Mouse (Mus musculus): ENCODE data around the gene Bcas3.

Gene Bcas3

DNA sequence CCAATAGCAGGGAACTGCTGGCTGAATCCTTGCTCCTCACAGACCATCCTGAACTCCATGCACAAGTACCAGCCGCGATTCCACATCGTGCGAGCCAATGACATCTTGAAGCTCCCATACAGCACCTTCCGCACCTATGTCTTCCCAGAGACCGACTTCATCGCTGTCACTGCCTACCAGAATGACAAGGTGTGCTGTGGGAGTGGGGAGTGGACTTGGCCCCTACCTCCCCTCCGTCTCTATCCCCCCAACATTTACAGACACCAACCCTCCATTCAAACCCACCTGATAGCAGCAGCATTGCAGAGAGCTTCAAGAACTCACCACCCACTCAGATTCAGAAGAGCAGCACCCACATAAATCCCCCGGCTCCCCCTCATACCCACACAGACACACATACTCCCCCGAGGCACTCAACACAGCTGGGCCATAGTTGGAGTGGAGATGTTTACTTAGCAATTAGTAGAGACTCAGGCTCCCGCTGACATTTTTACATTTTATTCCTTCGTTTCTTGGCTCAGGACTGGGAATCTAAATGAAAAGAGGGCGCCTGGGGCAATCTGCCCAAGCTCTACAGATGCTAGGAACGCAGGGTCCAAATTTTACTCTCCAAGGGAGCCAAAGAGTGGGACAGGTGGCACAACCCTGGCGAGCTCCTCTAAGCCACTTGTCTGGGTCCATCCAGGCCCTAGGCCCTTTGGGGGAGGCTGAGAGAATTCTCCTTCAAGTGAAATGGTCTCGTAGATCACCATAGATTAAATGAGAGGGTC lies 483.0 kb downstream of the Bcas3 start:
- no peak for DNase-seq

DNA sequence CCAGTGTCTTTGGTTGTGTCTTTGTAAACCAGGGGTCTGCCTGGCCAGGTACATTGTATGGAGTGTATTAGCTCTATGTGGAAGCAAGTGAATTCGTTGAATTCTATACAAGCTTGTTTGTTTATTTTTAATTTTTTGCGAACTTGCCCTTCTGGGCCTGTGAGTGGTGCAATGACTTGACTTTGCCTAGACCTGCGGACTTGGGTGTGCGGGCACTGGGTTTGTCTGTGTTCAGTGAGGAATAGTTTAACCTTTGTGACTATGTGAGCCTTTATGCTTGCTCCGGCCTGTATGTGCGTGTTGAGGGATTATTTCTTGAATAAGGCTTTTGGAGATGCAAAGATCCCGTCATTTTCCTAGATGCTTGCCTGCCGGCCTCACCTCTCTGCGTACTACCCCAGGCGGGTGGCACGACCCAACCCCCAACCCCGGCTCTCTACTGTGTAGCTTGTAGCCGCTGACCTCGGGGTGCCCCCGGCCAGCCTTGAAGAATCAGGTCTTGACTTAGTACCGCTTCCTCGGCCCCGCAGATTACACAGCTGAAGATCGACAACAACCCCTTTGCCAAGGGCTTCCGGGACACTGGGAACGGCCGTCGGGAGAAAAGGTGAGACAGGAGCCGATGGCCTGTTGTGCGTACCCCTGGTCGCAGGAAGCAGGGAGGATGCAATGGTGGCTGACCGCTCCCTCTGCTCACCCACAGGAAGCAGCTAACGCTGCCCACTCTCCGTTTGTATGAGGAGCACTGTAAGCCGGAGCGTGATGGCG lies 483.7 kb downstream of the Bcas3 start:
- no peak for DNase-seq

DNA sequence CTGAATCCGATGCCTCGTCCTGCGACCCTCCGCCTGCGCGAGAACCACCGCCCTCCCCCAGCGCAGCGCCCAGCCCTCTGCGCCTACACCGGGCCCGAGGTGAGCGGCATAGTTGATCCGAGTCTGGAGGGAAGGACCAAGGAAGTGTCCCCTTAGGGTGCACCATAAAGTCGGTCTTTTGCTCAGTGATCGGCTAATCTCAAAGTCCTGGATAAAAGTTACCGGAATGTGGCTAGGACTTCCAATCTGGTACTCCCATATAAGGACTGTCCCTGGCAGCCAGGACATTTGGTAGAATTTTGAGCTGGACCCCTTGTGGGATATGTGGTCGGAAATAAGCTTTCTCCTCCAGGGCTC lies 484.3 kb downstream of the Bcas3 start:
- DNase-seq = no peak

DNA sequence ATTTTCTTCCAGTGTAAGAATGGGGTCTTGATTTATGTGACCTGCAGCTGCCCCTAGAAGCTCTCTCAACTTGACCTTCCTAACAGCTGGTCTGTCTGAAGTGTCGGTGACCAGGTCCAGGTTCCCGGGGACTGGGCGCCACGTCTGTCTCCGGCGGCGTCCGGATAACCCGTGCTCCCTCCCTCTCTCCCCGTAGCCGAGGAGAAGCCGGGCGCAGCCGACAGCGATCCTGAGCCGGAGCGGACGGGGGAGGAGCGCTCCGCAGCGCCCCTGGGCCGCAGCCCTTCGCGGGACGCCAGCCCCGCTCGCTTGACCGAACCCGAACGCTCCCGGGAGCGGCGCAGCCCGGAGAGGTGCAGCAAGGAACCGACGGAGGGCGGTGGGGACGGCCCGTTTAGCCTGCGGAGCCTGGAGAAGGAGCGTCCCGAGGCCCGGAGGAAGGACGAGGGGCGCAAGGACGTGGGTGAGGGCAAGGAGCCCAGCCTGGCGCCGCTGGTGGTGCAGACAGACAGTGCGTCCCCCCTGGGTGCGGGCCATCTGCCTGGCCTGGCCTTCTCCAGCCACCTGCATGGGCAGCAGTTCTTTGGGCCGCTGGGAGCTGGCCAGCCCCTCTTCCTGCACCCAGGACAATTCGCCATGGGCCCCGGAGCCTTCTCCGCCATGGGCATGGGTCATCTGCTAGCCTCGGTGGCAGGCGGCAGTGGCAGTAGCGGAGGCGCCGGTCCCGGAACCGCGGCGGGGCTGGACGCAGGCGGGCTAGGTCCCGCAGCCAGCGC lies 484.9 kb downstream of the Bcas3 start:
- no peak for DNase-seq

DNA sequence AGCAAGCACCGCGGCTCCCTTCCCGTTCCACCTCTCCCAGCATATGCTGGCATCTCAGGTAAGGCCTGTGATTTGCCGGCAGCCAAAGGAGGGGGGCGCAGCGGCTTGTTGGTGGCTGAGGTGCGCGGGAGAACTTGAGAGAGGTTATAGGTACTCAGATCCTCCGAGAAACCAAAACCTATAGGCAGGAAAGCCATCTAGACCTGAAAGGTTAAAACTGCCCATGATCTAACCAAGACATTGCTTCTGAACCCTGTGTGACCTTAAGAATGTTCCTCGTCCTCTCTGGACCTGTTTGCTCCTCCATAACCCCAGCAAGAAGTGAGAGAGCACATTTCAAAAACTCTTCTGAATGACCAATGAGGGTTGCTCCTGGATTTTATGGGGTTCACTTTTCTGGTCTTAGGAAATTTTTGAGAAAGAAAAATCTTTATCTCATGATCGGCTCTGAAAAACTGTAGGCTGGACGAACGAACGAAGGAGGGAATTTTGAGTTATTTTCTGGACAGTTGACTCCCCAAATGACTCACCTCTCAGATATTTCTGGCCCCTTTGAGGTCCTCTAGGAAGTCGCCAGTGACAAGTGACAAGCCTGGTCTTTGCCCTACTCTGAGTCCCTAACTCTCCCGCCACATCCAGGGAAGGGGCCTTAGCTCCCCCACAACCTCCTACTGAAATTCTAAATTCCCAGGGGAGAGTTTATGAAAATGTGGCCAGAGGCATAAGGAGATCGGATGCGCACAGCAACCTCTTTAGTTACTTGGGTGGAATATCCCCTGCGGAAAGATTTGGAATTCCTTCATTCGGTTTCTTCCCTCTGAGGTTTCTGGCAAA lies 485.7 kb downstream of the Bcas3 start:
- DNase-seq = no peak

DNA sequence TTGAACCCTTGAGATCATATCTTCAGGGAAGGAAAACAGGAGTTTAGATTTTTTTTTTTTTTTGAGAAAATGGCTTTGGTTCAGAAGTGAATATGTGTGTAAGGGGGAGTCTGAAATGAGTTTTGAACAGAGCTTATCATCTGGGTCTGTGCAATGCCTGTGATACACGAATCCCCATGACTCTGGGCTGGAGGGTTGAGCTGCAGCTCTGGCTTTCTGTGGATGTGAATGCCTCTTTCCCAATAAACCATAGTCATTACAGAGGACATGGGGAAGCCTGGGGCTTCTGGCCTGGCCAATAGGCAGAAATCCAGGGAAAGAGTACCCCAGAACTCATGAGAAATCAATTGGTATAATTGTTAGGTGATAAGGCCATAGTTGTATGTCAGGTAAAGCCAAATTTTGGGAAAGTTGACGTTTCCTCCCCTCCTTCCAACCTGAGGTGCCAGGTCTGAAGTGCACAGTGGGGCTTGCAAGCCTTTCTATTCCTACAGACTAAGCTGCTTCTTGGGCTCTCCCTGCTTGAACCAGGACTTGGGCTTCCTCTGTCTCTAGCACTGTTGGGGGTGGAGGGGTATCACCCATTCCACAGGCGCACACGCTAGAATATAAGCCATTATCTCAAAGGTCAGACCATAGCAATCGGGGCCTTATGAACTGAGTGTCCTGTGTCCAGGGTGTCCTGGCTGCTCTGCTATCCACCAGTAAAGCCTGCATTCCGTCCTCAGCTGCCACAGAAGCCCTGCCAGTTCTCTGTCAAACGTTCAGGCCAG lies 486.5 kb downstream of the Bcas3 start:
- DNase-seq = no peak

DNA sequence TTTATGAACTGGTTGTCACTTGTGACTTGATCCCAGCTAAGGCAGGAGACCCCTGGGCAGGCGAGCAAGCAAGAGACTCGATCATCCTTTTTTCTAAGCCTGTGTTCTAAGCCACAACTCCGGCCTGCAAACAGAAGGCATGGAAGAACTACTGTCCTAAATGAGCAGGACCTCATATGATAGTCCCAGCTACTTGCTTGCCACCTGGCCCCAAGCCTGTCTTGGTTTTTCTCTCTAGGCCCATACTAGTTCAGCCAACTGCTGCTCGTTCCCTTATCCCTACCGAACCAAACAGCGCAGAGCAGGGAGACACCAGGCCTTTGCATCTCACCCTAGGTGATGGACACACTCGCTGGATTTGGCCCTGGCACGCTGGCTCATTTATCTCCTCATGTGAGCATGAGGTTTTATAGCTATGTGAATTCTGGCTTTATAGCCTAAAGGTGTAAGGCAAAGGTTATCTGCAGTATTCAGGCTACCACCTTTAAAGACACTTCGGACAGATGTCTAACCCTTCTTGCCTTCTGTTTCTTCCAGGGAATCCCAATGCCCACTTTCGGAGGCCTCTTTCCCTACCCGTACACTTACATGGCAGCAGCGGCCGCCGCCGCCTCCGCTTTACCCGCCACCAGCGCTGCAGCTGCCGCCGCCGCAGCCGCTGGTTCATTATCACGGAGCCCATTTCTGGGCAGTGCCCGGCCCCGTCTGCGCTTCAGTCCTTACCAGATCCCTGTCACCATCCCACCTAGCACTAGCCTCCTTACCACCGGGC lies 487.2 kb downstream of the Bcas3 start:
- no peak for DNase-seq

DNA sequence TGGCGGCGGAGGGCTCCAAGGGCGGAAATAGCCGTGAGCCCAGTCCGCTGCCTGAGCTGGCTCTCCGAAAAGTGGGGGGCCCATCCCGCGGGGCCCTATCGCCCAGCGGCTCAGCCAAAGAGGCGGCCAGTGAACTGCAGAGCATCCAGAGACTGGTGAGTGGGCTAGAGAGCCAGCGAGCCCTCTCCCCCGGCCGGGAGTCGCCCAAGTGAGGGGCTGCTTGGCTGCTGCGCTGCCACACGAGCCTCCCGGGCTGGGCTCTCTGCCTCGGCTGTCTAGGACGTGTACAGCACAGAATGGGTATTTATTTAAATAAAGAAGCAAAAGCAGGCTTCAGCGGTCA lies 487.8 kb downstream of the Bcas3 start:
- no peak for DNase-seq

DNA sequence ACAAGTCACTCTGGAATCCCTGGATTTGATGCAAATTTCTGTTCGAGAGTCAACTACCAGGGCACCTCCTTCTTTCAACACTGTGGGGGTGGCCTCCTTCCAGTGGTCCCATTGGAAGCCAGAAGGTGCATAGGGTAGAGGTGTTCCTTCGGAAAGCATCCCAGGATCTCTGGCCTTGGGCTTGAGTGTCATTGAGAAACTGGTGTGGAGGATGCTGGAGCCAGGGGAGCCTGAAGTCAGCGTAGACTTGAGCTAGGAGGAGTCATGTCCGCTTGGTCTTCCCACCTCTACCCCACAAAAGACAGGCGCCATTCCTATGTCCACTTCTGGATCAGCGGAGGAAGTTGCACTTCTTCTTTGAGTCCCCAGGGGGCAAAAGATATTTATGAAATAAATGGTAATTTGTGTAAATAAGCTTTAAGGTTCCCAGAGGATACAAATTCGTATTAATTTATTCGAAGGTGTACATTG lies 488.3 kb downstream of the Bcas3 start:
- DNase-seq = no peak

DNA sequence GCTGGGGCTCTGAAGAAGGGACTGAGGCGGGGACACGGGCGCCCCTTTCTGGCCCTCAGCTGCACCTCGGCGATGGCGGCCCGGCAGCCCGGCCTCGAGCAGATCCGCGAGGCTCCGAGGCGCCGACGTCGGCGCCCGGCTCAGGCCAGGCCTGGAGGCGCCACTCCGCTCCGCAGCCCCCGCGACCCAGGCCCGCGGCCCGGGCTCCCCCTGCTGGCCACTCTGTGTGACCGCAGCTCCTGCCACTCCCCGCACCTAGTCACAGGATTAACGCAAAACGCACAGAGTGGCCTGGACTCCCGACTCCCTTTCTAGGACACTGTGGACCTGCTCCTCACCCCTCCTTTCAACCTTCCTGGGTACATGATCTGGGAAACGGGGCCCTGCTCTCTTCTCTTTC lies 489.0 kb downstream of the Bcas3 start:
- no peak for DNase-seq

DNA sequence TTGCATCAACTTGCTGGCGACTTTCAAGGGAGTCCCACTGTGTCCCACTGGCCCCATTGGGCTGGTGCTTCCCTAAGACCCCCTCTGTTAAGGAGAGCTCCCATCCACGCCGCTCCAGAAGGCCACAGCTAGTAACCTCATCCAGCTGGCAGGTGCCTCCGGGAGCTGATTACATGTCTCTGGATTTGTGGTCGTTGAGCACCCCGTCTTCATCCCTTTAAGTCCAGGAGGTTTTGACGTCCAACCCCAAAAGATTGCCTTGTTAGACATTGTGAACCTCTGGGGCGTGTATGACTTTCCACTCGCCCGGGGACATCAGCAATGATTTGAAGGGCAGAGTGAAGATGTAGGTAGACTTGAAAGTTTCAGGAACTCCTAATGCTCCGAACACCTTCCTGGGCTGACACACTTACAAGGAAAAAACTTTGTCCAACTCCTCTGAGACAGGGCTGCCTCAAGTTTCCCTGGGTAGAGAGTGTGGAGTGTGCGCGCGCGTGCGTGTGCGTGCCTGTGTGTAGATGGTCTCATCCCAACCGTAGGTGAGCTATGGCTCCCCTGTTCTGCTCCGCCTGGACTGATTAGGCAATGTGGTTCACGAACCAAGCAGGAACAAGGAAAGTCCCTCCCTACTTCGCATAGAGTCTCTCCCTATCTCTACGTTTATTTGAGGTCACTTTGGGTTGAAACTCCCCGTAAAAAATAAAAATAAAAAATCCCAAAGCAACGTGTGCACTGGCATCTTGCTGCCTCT lies 489.8 kb downstream of the Bcas3 start:
- DNase-seq = no peak

DNA sequence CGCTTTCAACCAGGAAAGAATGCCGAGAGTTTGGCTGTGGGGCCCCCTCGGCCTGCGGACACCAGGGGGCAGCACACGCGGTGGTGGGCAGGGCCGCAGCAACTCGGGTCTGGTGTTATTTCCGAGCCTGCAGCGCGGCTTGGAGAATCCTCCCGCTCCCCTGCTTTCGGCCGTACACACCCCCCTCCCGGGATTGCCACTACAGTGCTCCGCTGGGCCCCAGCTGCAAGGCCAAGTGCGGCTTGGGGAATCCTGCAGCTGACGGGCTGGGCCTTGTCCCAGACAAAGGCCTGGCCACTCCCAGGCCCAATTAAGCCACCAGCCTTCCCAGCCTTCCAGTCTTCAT lies 490.4 kb downstream of the Bcas3 start:
- no peak for DNase-seq

DNA sequence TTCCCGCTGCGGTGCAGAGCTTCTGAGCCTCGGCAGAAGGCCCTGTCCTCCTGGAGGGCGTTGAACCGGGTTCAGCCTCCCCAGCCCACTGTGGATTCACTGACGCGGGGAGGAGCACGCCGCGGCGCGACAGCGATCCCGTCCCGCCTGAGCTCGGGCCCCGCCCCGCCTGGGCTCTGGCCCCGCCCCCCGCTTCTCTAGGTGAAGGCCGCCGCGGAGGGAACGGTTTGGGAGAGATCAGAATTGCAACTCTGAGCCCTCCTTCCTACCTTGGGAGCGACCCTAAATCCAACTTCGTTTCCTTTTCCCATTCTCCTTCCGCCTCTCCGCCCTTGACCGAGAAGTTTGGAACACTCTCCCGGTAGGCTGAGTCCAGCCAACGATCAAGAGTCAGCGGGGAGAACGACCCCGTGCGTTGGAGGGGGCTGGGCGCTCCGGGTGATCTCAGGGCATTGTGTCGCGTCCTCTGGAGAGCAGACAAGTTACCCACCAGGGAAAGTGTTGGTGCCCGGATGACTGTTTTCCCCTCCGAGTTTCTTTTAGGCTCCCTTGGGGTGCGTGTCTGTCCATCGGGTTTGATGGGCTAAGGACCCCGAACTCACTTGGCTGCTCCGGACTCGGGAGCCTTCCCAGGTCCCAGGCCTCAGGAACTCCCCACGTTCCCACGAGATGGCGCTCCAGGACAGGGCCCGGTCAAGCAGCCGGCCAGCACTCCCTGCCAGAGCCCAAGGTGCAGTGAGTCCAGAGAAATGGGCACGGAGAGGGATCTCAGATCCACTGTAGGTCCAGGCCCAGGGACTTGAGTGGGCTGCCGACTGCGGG lies 491.4 kb downstream of the Bcas3 start:
- peak; percentile 63 for DNase-seq

DNA sequence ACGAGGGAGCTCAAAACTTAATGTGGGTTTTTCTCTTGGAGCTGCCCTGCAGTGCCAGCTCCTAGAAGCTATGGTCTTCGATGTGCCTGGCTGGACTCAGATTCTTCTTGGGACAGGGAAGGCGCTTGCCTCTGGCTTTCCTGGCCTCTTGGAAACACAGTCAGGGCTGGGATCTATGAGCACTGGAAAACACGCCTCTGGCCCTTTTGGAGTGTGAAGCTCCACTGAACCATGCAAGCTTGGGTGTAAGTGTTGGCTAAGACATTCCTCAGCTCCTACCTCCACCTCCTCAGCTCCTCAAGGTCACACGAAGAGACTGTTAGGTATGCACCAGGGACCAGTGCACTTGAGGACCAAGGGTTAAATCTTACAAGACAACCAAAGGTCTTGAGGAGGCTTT lies 492.0 kb downstream of the Bcas3 start:
- DNase-seq = no peak

DNA sequence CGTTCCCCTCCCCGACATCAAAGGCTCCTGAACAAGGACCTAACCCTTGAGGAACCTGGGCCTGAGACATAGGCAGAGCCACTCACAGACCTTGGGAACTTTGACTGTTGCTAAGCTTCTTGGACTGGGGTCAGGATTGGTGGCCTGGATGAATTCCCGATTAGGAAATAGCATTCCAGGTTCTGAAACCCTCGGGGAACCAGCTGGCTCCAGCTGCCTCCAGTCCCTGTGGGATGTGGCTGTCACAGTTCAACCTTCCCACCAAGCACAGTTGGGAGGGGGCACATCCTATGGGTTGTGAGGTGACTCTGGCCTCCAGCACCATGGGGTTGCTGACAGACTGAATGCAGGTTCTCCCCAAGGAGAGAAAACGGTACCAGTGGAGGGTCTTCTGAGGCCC lies 493.0 kb downstream of the Bcas3 start:
- DNase-seq = no peak

DNA sequence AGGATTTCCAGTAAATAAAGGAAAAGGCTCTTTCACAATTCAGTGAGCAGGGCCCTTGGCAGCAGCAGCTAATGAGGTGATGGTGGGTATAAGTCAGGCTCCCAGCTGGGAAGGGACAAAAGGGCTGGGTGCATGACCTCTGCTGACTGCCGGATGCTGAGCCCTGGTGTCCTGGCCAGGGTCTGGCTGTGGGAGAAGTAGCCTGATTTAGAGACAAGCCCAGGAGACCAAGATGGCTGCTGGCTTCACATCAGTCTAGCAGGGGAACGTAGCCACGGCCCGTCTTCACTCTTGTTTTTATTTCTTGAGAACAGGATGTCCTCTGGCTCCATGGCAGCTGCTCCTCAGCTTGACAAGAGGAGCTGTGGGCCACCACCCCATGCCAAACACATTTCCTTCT lies 493.5 kb downstream of the Bcas3 start:
- DNase-seq = no peak

DNA sequence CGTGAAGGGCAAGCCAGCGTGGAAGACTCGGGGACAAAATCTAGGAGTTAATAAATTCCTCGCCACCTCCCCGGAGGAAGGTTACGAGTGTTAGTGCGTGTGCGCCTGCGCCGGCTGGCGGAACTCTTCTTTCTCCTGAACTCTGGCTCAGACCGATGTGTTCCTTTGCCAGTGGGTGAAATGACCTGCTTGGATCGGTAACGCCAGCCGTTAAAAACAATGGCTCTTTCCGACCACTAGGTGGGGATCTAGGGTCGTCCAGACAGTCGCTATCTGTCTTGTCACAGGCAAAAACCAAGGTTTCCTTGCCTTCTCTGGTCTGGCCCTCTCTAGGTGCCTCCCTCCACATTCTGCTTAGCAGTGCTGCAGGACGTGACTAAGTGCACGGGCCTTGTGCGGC lies 496.1 kb downstream of the Bcas3 start:
- DNase-seq = peak; percentile 41

DNA sequence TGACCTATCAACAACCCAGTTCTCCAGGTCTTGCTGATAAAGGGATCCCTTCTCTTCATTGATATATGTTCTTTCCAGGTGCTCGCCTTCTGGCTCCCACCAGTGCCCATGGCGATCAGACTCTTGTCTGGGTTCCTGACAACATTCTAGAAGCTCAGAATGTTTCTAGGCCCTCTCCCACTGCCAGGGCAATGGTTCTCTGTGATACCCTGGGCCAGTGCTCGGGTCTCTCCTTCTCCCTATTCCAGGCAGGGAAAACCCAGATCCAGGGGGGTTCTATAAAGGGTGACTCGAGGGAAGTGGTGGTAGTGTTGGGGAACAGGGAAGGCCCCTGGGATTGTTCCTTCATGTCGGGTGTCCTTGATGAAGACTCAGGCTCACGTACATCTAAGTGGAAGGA lies 497.3 kb downstream of the Bcas3 start, which contains the start of gene Gm11444:
Gene Gm11444, minus strand, starts transcription at position 101 of the 400 bp plus-strand sequence.
- DNase-seq = no peak

DNA sequence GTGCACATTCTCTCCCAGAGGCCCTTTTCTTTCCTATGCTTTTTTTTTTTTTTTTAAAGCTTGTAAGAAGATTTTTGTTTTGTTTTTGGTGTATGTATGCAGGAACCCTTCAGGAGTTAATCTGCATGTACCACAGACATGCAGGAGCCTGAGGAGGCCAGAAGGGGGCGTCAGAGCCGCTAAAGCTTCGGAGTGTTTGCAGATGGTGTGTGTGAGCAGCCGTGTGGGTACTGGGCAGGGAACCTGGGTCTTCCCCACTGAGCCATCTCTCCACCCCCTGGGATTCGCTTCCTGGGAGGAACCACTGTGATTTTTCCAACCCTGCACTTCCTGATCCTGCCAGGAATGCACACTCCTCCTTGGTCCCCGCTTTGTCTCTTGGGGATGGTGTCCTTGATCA lies 497.8 kb downstream of the Bcas3 start:
- DNase-seq = no peak

Data from cerebellum, adult 11 months (tissue).